Mouse (Mus musculus) urinary bladder, postnatal 10 days (tissue): ENCODE results near the gene Ssc4d.

Experiments used
- DNase-seq: peaks from one replicate; pipeline ENCODE4 v3.0.0; 2022; ENCODE audit warnings: low spot score

The Ssc4d gene

GRCm38 (mm10) chr5:135975893-135976668, 1.8 kb upstream of the Ssc4d start:
- no peak for DNase-seq

- DNase-seq, result no peak
Observed at GRCm38 (mm10) chr5:135971876-135972275, 2.5 kb downstream of the Ssc4d start.

GRCm38 (mm10) chr5:135970247-135970646, 4.1 kb downstream of the Ssc4d start:
- DNase-seq, result no peak

DNA sequence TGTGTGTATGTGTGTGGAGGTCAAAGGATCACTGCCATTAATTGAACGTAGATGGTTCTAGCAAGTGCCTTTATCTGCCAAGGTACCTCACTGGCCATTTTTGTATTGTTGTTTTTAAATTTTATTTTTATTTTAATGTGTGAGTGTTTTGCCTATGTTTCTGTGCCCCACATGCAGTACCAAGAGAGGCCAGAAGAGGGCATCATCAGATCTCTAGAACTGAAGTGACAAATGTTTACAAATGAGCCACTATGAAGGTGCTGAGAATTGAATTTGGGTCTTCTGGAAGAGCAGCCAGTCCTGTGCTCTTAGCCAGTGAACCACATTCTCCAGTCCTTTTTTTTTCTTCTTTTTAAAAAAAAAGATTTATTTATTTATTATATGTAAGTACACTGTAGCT, 5.5 kb downstream of the Ssc4d start:
- DNase-seq, result no peak

- DNase-seq, result no peak
Observed at GRCm38 (mm10) chr5:135966866-135967265, 7.5 kb downstream of the Ssc4d start.

- DNase-seq, result no peak
Observed at GRCm38 (mm10) chr5:135965501-135965930, 8.8 kb downstream of the Ssc4d start.

DNA sequence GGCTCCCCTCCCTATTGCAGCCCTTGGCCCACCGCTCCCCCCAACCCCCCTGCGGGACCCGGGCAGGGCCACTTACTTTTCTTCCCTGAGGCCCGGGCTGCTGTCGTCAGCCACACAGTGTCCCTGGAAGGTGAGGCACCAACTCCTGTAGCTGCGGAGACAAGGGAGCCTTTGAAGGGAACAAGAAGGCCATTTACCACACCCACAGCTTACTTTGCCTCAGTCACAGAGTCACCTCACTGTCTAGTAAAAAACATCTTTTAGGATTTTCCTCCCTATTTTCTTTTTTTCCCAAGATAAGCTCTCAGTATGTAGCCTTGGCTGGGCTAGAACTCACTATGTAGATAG, 11.1 kb downstream of the Ssc4d start:
- DNase-seq, result no peak

- peak; percentile 91 for DNase-seq
Observed at GRCm38 (mm10) chr5:135962492-135963279, 11.6 kb downstream of the Ssc4d start.

DNA sequence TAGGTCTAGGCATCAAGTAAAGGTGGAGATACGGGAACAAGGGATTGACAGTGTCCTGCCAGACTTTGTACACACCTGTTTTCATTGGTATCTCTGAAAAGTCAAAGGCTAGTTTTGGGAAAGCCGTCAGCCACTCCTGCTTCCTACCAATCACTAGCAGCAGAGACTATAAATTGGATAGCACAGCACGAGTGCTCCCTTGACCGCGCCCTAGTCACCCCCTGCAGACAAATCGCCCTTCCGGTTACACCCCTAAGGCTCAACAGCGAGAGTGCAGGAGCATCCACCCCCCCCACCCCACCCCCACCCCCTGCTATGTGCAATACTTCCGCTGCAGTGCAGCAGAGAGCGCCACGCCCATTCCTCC, 12.2 kb downstream of the Ssc4d start:
- no peak for DNase-seq

- no peak for DNase-seq
Observed at GRCm38 (mm10) chr5:135960909-135961635, 13.3 kb downstream of the Ssc4d start.

GRCm38 (mm10) chr5:135959911-135960310, 14.4 kb downstream of the Ssc4d start:
- DNase-seq, result no peak

GRCm38 (mm10) chr5:135958367-135958766, 16.0 kb downstream of the Ssc4d start:
- no peak for DNase-seq

DNA sequence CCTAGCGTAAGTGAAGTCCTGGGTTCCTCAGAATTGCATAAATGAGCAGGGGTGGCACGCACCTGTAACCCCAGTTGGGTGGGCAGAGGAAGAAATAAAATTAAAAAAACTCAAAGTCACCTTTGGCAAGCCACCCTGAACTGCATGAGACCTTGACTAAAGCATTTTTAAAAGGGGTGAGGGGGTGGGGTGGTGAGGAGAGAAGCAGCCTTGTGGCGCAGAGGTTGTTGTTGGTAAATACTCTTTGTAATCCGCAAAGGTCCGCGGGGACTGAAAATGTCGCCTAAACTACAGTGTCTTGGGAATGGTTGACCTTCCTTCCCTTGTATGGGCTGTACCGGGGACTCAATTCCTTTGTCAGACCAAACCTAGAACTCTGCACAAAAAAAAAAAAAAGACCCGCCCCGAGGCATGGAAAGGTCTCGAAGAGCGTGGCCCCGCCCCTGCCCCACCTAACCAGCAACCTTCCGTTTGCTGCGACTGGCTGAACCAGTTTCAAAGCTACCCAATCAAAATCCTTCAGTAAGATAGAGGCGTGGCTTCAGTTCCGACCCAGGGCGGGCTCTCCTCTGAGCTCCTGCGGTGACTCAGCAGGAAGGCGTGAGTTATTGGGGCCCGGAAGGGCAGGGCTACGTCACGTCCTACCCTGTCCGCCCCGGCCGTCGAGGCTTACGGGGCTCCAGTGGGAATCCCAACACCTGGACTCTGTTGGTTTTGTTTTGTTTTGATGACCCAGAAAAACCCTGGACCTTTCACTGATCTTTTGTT, 16.9 kb downstream of the Ssc4d start:
- peak; percentile 74 for DNase-seq

DNA sequence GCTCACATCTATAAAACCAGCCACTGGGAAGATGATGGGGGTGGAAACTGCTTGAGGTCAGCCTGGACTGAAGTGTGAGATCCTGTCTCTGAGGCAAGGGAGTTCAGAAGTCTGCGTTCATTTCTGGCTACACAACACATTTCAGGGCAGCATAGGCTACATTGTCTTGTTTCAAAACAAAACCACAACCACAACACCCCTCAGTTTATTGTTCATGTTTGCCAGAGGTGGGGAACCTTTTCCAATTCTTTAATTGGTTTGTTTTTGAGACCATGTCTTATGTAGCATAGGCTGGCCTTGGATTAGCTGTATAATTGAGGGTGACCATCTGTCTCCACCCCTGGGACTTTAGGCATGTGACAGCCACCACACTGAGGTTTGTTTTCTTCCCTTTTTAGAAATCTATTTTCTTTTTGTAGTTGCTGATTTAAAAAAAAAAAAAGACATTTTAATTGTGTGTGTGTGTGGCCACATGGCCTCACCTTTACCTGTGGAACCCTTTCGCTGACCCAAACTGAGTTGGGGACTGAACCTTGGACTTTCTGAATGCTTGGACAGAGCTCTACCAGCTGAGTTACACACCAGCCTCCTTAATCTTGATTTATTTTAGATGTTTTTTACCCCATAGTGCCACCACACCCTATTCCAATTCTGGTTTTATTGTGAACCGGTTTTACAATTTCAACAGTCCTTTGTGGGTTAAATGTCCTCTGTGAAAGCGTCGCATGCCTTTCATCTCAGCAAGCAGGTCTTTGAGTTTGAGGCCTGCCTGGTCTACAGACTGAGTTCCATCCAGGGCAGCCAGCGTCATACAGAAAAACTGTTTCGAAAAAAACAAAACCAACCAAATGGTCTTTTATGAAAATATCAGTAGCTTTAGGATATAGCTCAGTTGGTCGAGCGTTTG, 17.8 kb downstream of the Ssc4d start:
- no peak for DNase-seq

- no peak for DNase-seq
Observed at GRCm38 (mm10) chr5:135952830-135953229, 21.5 kb downstream of the Ssc4d start.

GRCm38 (mm10) chr5:135951660-135952059, 22.7 kb downstream of the Ssc4d start:
- DNase-seq, result no peak

GRCm38 (mm10) chr5:135950710-135951412, 23.5 kb downstream of the Ssc4d start:
- no peak for DNase-seq

DNA sequence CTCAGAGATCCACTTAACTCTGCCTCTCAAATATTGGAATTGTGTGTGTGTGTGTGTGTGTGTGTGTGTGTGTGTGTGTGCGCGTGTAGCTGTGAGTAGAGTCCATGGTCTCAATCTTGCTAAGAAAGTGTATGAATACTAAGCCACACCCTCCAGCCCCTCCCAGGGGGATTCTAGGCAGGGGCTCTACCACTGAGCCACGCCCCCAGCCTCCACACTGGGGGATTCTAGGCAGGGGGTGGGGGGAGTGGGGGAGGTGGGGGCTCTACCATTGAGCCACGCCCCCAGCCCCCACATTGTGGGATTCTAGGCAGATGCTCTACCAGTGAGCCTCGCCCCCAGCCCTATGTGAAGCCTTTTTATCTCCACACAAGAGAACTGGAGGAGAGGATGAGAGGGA, 27.7 kb downstream of the Ssc4d start:
- DNase-seq, result no peak

DNA sequence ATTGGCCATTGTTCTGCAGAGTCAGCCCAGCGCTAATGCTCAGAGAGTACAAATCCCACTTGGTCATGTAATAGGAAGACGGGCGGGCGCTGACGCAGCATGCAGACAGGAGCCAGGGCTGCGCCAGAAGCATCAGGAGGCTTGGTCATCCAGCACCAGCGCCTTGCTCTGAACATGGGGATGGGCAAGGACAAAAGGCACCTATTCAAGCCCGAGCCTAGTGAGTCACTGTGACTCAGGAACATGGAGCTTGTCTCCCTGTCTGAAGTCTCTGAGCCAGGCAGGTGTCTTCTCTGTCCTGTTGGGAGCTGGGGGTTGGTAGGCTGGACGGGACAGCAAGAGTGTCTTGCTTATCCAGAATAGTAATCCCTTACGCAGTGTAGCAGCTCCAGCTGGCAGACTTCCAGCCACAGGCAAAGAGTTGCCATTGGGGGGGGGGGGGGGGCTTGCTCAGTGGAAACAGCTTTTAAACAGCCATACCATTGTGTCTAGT, 28.4 kb downstream of the Ssc4d start:
- no peak for DNase-seq

DNA sequence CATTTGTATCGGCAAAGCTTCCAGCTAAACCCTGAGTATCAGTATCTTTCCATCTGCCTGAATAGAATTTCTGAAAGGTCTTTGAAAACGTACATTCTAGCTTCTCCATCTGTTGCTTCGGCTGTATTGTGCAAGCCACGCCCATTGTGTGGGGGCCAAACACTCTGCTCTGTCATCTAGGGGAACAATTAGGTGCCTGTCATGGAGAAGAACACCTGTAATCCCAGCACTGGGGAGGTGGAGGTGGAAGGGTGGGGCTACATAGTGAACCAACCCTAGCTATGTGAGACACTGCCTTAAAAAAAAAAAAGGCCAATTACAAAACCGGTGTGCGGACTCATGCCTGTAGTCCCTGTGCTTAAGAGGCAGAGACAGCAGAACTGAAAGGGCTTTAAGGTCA, 31.6 kb downstream of the Ssc4d start:
- DNase-seq, result no peak
